Mouse (Mus musculus) midbrain, embryonic 11.5 days (tissue): ENCODE data around the gene Adam12. TPM values are rescaled to one million over a fixed set of nuclear protein-coding genes. Genes with fewer than 3 reads are reported as not detected.

Source experiments
- ATAC-seq: fragments of 200-750 bp; cut with Nextera tagmentation; 2 replicates; pipeline ENCODE4 v1.8.0; 2017; ENCODE audit warnings: moderate TSS enrichment, moderate library complexity; ENCODE audit not compliant: low FRiP score
- DNase-seq: peaks from one replicate; pipeline ENCODE4 v3.0.0; 2015; ENCODE audit warnings: low spot score; ENCODE audit errors: missing footprints
- H3K27ac ChIP-seq: fragments of 300-500 bp; sonication (generic); 2 replicates; pipeline ENCODE4 v1.5.1; 2014; ENCODE audit warnings: low read depth, low read length
- H3K27me3 ChIP-seq: fragments of 300-500 bp; sonication (generic); 2 replicates; pipeline ENCODE4 v1.6.1; 2014; ENCODE audit warnings: mild to moderate bottlenecking, low read length, moderate library complexity, mixed read lengths; ENCODE audit not compliant: control insufficient read depth, insufficient read depth
- H3K36me3 ChIP-seq: fragments of 300-500 bp; sonication (generic); 2 replicates; pipeline ENCODE4 v1.6.1; 2014; ENCODE audit warnings: mild to moderate bottlenecking, low read length, moderate library complexity, mixed read lengths; ENCODE audit not compliant: control insufficient read depth, insufficient read depth
- H3K4me1 ChIP-seq: fragments of 300-500 bp; sonication (generic); 2 replicates; pipeline ENCODE4 v1.6.1; 2014; ENCODE audit warnings: low read length; ENCODE audit not compliant: control insufficient read depth, insufficient read depth
- H3K4me2 ChIP-seq: fragments of 300-500 bp; sonication (generic); 2 replicates; pipeline ENCODE4 v1.6.1; 2014; ENCODE audit warnings: mild to moderate bottlenecking, moderate library complexity
- H3K4me3 ChIP-seq: fragments of 300-500 bp; sonication (generic); 2 replicates; pipeline ENCODE4 v1.5.1; 2014; ENCODE audit warnings: low read depth, low read length
- H3K9ac ChIP-seq: fragments of 300-500 bp; sonication (generic); 2 replicates; pipeline ENCODE4 v1.6.1; 2014; ENCODE audit warnings: low read length
- H3K9me3 ChIP-seq: fragments of 300-500 bp; sonication (generic); 2 replicates; pipeline ENCODE4 v1.6.1; 2016; ENCODE audit warnings: low read length; ENCODE audit not compliant: control insufficient read depth
- WGBS: fragments of 180-500 bp; shearing (Covaris S2); extraction: QIAGEN DNeasy Blood & Tissue Kit; methylation state at CpG from one replicate; pipeline ENCODE4 v1.1.7; 2014; 5-methylcytosine and 5-hydroxymethylcytosine counted together
- polyA plus RNA-seq: library from polyadenylated mRNA; unstranded; fragments of >200 nt; fragmentation: Nextera tagmentation; extraction: Ambion mirVana; gene quantifications from 2 replicates; pipeline ENCODE4 v1.2.1, GENCODE M21; 2014

The Adam12 gene
- polyA plus RNA-seq, 1 experiment from 2014 or later: 1.5 TPM

- Histone ChIP-seq H3K4me1 (peaks cover 3% of the 10 kb centered on the region), H3K4me2 (no peak overlapping the region), H3K27ac (no peak overlapping the region), H3K9me3 (no peaks in the 10 kb centered on the region), H3K4me3 (no peak overlapping the region), H3K9ac (no peak overlapping the region), H3K36me3 (no peaks in the 10 kb centered on the region), H3K27me3 (no peaks in the 10 kb centered on the region)
- 15% methylated on average over 4 of the region's 4 CpGs for WGBS
- 0 out of 2 replicates have a peak, but pooled peaks have one; percentile 27 for ATAC-seq
- no peak for DNase-seq
Observed at GRCm38 (mm10) chr7:133936377-133936776, 295.6 kb downstream of the Adam12 start.

GRCm38 (mm10) chr7:133933378-133933777, 298.6 kb downstream of the Adam12 start:
- Histone ChIP-seq H3K4me2 (no peak overlapping the region), H3K9me3 (no peaks in the 10 kb centered on the region), H3K27ac (no peak overlapping the region), H3K9ac (no peak overlapping the region), H3K36me3 (no peaks in the 10 kb centered on the region), H3K27me3 (no peaks in the 10 kb centered on the region), H3K4me1 (peaks cover 3% of the 10 kb centered on the region), H3K4me3 (no peak overlapping the region)
- 61% methylated on average over 6 of the region's 6 CpGs for WGBS
- ATAC-seq: no peak
- no peak for DNase-seq

- H3K4me1 ChIP-seq: peaks cover 3% of the 10 kb centered on the region
- WGBS: 96% methylated on average over 11 of the region's 11 CpGs
- no peak for ATAC-seq
- H3K36me3 ChIP-seq: no peaks in the 10 kb centered on the region
- no peaks in the 10 kb centered on the region for H3K27me3 ChIP-seq
- H3K27ac ChIP-seq: no peak overlapping the region
- H3K9me3 ChIP-seq: no peaks in the 10 kb centered on the region
- H3K4me3 ChIP-seq: no peak overlapping the region
- DNase-seq: no peak
- H3K4me2 ChIP-seq: no peak overlapping the region
- no peak overlapping the region for H3K9ac ChIP-seq
Observed at GRCm38 (mm10) chr7:133931481-133931880, 300.5 kb downstream of the Adam12 start.

GRCm38 (mm10) chr7:133928981-133929380, 303.0 kb downstream of the Adam12 start:
- 86% methylated on average over 3 of the region's 3 CpGs for WGBS
- H3K4me2 ChIP-seq: no peak overlapping the region
- no peak overlapping the region for H3K4me3 ChIP-seq
- no peak overlapping the region for H3K9ac ChIP-seq
- H3K27ac ChIP-seq: no peak overlapping the region
- DNase-seq (no peak), ATAC-seq (no peak)
- no peaks in the 10 kb centered on the region for H3K4me1 ChIP-seq
- H3K36me3 ChIP-seq: no peaks in the 10 kb centered on the region
- no peaks in the 10 kb centered on the region for H3K9me3 ChIP-seq
- no peaks in the 10 kb centered on the region for H3K27me3 ChIP-seq

- H3K4me1 ChIP-seq: no peaks in the 10 kb centered on the region
- no peaks in the 10 kb centered on the region for H3K27me3 ChIP-seq
- WGBS: 64% methylated on average over 2 of the region's 2 CpGs
- H3K4me3 ChIP-seq: no peak overlapping the region
- H3K36me3 ChIP-seq: no peaks in the 10 kb centered on the region
- ATAC-seq (no peak), DNase-seq (no peak)
- no peak overlapping the region for H3K9ac ChIP-seq
- no peak overlapping the region for H3K27ac ChIP-seq
- no peaks in the 10 kb centered on the region for H3K9me3 ChIP-seq
- H3K4me2 ChIP-seq: no peak overlapping the region
Observed at GRCm38 (mm10) chr7:133925771-133926170, 306.2 kb downstream of the Adam12 start.

- Histone ChIP-seq H3K9me3 (no peaks in the 10 kb centered on the region), H3K36me3 (no peaks in the 10 kb centered on the region), H3K4me2 (no peak overlapping the region), H3K4me1 (no peaks in the 10 kb centered on the region; the same call in 1 of the 2 replicates), H3K9ac (no peak overlapping the region), H3K4me3 (no peak overlapping the region), H3K27me3 (no peaks in the 10 kb centered on the region), H3K27ac (no peak overlapping the region)
- 62% methylated on average over 6 of the region's 6 CpGs for WGBS
- DNase-seq: no peak
- ATAC-seq: no peak
Observed at GRCm38 (mm10) chr7:133923994-133924393, 308.0 kb downstream of the Adam12 start.

- 91% methylated on average over 4 of the region's 4 CpGs for WGBS
- Histone ChIP-seq H3K9ac (no peak overlapping the region), H3K27me3 (no peaks in the 10 kb centered on the region), H3K4me3 (no peak overlapping the region), H3K36me3 (no peaks in the 10 kb centered on the region), H3K27ac (no peak overlapping the region), H3K9me3 (no peaks in the 10 kb centered on the region), H3K4me1 (no peaks in the 10 kb centered on the region; the same call in 1 of the 2 replicates), H3K4me2 (no peak overlapping the region)
- no peak for ATAC-seq
- no peak for DNase-seq
Observed at GRCm38 (mm10) chr7:133921291-133921690, 310.7 kb downstream of the Adam12 start.

- no peaks in the 10 kb centered on the region for H3K36me3 ChIP-seq
- ATAC-seq: no peak
- 88% methylated on average over 7 of the region's 7 CpGs for WGBS
- no peak overlapping the region for H3K27ac ChIP-seq
- no peak for DNase-seq
- H3K9me3 ChIP-seq: no peaks in the 10 kb centered on the region
- H3K27me3 ChIP-seq: no peaks in the 10 kb centered on the region
- no peak overlapping the region for H3K9ac ChIP-seq
- no peaks in the 10 kb centered on the region; the same call in 1 of the 2 replicates for H3K4me1 ChIP-seq
- H3K4me2 ChIP-seq: no peak overlapping the region
- no peak overlapping the region for H3K4me3 ChIP-seq
Observed at GRCm38 (mm10) chr7:133920724-133921123, 311.2 kb downstream of the Adam12 start.

- no peaks in the 10 kb centered on the region; the same call in 1 of the 2 replicates for H3K4me1 ChIP-seq
- DNase-seq: no peak
- whole genome bisulfite sequencing: 89% methylated on average over 5 of the region's 5 CpGs
- no peak overlapping the region for H3K27ac ChIP-seq
- no peaks in the 10 kb centered on the region for H3K9me3 ChIP-seq
- no peak overlapping the region for H3K4me3 ChIP-seq
- no peak overlapping the region for H3K9ac ChIP-seq
- no peak for ATAC-seq
- H3K36me3 ChIP-seq: no peaks in the 10 kb centered on the region
- H3K27me3 ChIP-seq: no peaks in the 10 kb centered on the region
- no peak overlapping the region for H3K4me2 ChIP-seq
Observed at GRCm38 (mm10) chr7:133919918-133920317, 312.0 kb downstream of the Adam12 start.
